ENCODE assay signal across 9 mouse cellular contexts in genomic region chr6:23247512-23248312, GRCm38 (mm10). TPM values are rescaled to one million over a fixed set of nuclear protein-coding genes. Genes with fewer than 3 reads are reported as not detected.
A peak's percentile ranks its signal among the peaks of the same experiment; 100 is the strongest.
DNase-seq lines count a peak whose midpoint lies in the region; ATAC-seq lines count a peak whose summit lies in the region.
"Had no signal": no experiment of that assay in that cellular context is flagged by ENCODE, and none has a peak within 500 bp of the region (broad histone marks: within the 10 kb centered on the region; RNA-seq: fewer than 3 reads in every experiment).

No protein-coding gene starts in this region.

- ATAC-seq in heart, embryonic 15.5 days (replicated peaks; ENCODE audit: insufficient number of reproducible peaks, insufficient read depth, low FRiP score, low read depth) = no peak; the same call in 1 of the 2 replicates
- no peak for ATAC-seq in hindbrain, embryonic 11.5 days (ENCODE audit: low FRiP score)
- peak; percentile 19; the same call in 1 of the 2 replicates for ATAC-seq in midbrain, embryonic 13.5 days

- H3K27me3 ChIP-seq in heart, embryonic 15.5 days = peaks cover 94% of the 10 kb centered on the region
- H3K27me3 ChIP-seq in hindbrain, embryonic 11.5 days (ENCODE audit: control insufficient read depth, insufficient read depth, low read length) = peaks cover 82% of the 10 kb centered on the region
- H3K27me3 ChIP-seq in midbrain, embryonic 13.5 days = peaks cover 89% of the 10 kb centered on the region

- H3K4me3 ChIP-seq in heart, embryonic 15.5 days = peak overlapping the region; percentile 47
- H3K4me3 ChIP-seq in hindbrain, embryonic 11.5 days (ENCODE audit: low read depth, low read length) = 0 out of 2 replicates have a peak overlapping the region, but pooled peaks have one; percentile 10
- H3K4me3 ChIP-seq in midbrain, embryonic 13.5 days (replicated peaks) = peak overlapping the region; percentile 41

- no peaks in the 10 kb centered on the region for H3K9me3 ChIP-seq in heart, embryonic 15.5 days (replicated peaks)
- no peaks in the 10 kb centered on the region for H3K9me3 ChIP-seq in hindbrain, embryonic 11.5 days (ENCODE audit: control insufficient read depth, low read length)
- no peaks in the 10 kb centered on the region for H3K9me3 ChIP-seq in midbrain, embryonic 13.5 days

- no peak overlapping the region for H3K9ac ChIP-seq in heart, embryonic 15.5 days
- no peak overlapping the region for H3K9ac ChIP-seq in hindbrain, embryonic 11.5 days (ENCODE audit: low read depth, low read length)
- no peak overlapping the region for H3K9ac ChIP-seq in midbrain, embryonic 13.5 days (replicated peaks)

- WGBS in heart, embryonic 15.5 days = under 1% methylated on average over 61 of the region's 61 CpGs
- under 1% methylated on average over 61 of the region's 61 CpGs for WGBS in hindbrain, embryonic 11.5 days
- under 1% methylated on average over 58 of the region's 61 CpGs for WGBS in midbrain, embryonic 13.5 days

- H3K36me3 ChIP-seq in heart, embryonic 15.5 days = no peaks in the 10 kb centered on the region
- no peaks in the 10 kb centered on the region for H3K36me3 ChIP-seq in hindbrain, embryonic 11.5 days (ENCODE audit: control insufficient read depth, insufficient read depth, low read length)
- no peaks in the 10 kb centered on the region for H3K36me3 ChIP-seq in midbrain, embryonic 13.5 days

- H3K4me1 ChIP-seq in heart, embryonic 15.5 days (replicated peaks) = peaks cover 27% of the 10 kb centered on the region
- no peaks in the 10 kb centered on the region for H3K4me1 ChIP-seq in hindbrain, embryonic 11.5 days (replicated peaks; ENCODE audit: control insufficient read depth, insufficient read depth, low read length)
- H3K4me1 ChIP-seq in midbrain, embryonic 13.5 days (replicated peaks) = peaks cover 25% of the 10 kb centered on the region

- H3K27ac ChIP-seq in heart, embryonic 15.5 days = no peak overlapping the region
- no peak overlapping the region for H3K27ac ChIP-seq in hindbrain, embryonic 11.5 days (ENCODE audit: low read depth, low read length)
- no peak overlapping the region for H3K27ac ChIP-seq in midbrain, embryonic 13.5 days

- H3K4me2 ChIP-seq in heart, embryonic 15.5 days = peak overlapping the region; percentile 78
- H3K4me2 ChIP-seq in hindbrain, embryonic 11.5 days (replicated peaks; ENCODE audit: low read depth, low read length) = peak overlapping the region; percentile 19; the same call in 1 of the 2 replicates
- peak overlapping the region; percentile 59 for H3K4me2 ChIP-seq in midbrain, embryonic 13.5 days (replicated peaks)

- DNase-seq in heart, adult 9 months (ENCODE audit: low spot score in 2 of 2) = no peak
- DNase-seq in Muller cell, postnatal 12 days (ENCODE audit: inconsistent ontology term) = peak; percentile 17
- no peak for DNase-seq in hindbrain, embryonic 11.5 days (ENCODE audit: low spot score)
- no peak for DNase-seq in urinary bladder, adult 2 months (ENCODE audit: low spot score)
- no peak for DNase-seq in layer of hippocampus, postnatal 10 days (ENCODE audit: low spot score in 2 of 2)
- DNase-seq in frontal cortex, postnatal 10 days (ENCODE audit: low spot score in 2 of 2) = no peak

RNA-seq across cellular contexts. Expression of gene Fezf1, which starts 0.5 kb away (rescaled TPM):
- not detected in 2 replicates for polyA plus RNA-seq in heart, embryonic 15.5 days (2015; fragmentation: Nextera tagmentation; extraction: Ambion mirVana)
- 0.11 TPM in 1 of 2 replicates, not detected in the other for polyA plus RNA-seq in hindbrain, embryonic 11.5 days (2014; fragmentation: Nextera tagmentation; extraction: Ambion mirVana)
- polyA plus RNA-seq in midbrain, embryonic 13.5 days (2015; fragmentation: Nextera tagmentation; extraction: Ambion mirVana) = 2.9 and 4.7 TPM in 2 replicates
- polyA plus RNA-seq in urinary bladder, adult 2 months (2012; rRNA removed) = not detected in 2 replicates
- total RNA-seq in layer of hippocampus, postnatal 10 days (2021) = not detected
- total RNA-seq: hematopoietic stem cell, adult 5-6 weeks had no signal

Comparison
In these comparisons a context has a peak if more than half of its experiments do, and no peak if none do; other contexts are left out.
1. H3K4me2 ChIP-seq: peak in every context shown above with its lines; median percentile 78 in heart, embryonic 15.5 days; 59 in midbrain, embryonic 13.5 days; 19 in hindbrain, embryonic 11.5 days.